Mouse (Mus musculus) duodenum, adult 2 months (tissue): ENCODE measurements around the gene Sun2. TPM values are rescaled to one million over a fixed set of nuclear protein-coding genes. Genes with fewer than 3 reads are reported as not detected.

Source experiments
- polyA plus RNA-seq: library from polyadenylated mRNA; depleted of rRNA; stranded (reverse); fragments of >200 nt; gene quantifications from 2 replicates; pipeline ENCODE4 v1.2.3, GENCODE M21; 2012; ENCODE audit warnings: low replicate concordance; rRNA removed

Gene Sun2
- polyA plus RNA-seq: 18.8 and 19.8 TPM in 2 replicates

DNA sequence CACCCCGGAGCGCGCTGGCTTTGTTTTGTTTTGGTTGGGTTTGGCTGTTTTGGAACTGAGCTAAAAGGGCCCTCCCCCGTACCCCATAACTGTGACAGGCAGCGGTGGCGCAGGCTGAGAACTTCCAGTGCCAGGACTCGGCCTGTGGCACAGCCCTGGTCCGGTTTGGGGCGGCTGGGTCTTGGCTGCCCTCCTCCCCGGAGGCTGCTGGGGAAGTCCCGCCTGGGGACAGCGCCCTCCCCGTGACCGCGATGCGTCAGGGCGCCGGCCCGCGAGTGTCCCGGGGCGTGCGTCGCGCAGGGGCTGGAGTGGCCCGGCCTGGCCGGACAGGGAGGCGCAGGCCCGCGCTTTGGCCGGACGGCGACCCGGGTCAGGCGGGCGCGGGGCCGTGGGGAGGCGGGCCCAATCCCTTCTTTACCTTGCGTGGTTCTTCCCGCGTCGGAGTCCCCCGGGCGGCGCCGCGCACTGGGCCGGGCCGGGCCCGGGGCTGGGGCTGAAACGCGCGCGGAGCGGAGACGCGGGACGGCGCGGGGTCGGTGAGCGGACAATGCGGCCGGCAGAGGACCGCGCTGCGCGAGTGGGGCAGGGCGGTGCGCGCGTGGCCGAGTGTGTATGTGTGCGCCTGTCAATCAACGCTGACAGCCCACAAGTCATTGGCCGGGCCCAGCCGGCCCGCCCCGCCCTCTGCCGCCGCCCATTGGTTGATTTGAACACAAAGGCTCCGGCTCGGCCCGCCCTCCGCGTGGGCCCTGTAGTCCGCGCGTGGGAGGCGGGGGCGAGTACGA, at the start of gene Sun2:
TSS of gene Sun2 (minus strand) at position 616 of the 785 bp plus-strand sequence.

DNA sequence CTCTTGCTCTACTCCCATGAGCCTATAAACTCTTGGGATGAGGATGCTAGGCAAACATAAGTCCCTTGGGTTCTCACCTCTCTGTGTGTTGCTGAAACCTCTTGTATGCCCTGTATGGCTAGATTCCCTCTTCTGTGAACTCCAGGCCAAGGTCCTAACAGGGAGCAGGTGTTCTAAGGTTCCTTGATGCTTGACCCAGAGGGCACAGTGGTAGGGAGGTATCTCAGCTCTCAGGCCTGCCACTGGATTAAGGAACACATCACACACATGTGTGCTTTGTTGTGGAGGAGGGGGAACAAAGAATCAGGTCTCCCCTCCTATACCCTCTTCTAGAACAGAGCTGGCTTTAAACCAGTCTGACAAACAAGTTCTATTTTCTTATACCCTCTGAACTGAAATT, 35.4 kb upstream of the Sun2 start, which contains the start of gene Dnal4:
TSS of gene Dnal4 (minus strand) at position 101 of the 400 bp plus-strand sequence.

DNA sequence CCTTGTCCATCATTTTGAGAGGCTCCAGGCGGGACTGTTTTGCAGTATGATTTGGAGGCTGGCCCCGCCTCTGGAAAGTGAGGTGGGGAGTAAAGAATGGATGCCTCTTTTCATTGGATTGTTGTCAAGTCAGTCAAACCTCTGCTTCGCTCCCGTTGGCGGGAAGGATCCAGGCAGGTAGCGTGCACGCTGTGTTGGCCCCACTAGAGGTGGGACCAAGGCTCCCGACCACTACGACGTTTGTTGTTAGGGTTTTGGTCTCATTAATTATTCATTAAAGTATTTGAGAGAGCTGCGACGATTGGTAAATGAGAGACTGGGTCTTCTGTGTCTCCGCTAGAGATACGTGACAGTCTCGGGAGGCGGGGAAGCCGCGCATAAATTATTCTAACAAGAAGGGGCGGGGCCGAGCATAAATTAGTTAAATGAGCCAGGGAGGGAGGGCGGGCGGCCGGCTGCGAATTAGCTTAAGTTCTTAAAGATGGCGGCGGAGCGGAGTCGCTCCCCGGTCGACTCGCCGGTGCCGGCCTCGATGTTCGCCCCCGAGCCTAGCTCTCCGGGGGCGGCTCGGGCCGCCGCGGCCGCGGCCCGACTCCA, 51.8 kb downstream of the Sun2 start, which contains the start of gene Gtpbp1:
TSS of gene Gtpbp1 (plus strand) at position 420 of the 597 bp plus-strand sequence.

DNA sequence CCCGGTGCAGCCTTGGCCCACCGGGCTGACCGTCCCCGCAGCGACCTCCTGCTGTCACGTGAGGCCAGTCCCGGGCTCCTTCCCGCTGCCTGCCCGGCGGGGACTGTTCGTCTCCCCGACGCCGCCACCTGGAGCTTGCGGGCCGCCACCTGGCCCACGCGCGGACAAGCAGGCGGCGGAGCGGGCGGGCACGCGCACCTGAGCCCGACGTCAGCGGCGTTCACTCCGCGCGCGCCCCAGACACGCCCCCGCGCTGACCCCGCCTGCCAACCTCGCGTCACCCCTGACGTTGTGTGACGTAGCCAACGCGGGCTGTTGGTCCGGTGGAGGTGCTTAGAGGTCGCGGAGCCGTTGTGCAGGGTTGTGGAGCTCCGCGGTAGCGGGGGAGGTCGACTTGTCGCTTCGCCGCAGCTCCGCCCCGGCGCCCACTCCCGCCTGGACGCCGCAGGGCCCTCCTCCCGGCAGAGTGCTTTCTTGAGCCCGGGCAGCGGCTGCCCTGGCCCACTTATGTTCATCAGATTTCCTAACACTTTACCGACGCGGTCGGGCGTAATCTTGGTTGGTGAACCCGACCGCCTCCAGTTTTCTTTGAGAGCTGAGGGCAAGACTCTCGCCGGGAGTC, 54.6 kb downstream of the Sun2 start, which contains the start of gene Josd1:
TSS of gene Josd1 (minus strand) at position 274 of the 622 bp plus-strand sequence.

Other genes starting within 250 kb of the Sun2 start
- gene Kcnj4, start 237.3 kb downstream of the Sun2 start, polyA plus RNA-seq: not detected in 2 replicates
- 12.8 and 13.6 TPM in 2 replicates for gene Kdelr3, start 226.1 kb downstream of the Sun2 start, polyA plus RNA-seq
- gene Ddx17, start 195.8 kb downstream of the Sun2 start, polyA plus RNA-seq: 70.0 and 89.2 TPM in 2 replicates
- gene Dmc1, start 137.4 kb downstream of the Sun2 start, polyA plus RNA-seq: 0.13 TPM in 1 of 2 replicates, not detected in the other
- gene Fam227a, start 83.6 kb downstream of the Sun2 start, polyA plus RNA-seq: 0.08 and 0.22 TPM in 2 replicates
- 7.6 and 9.6 TPM in 2 replicates for gene Cby1, start 83.3 kb downstream of the Sun2 start, polyA plus RNA-seq
- 16.2 and 23.5 TPM in 2 replicates for gene Tomm22, start 71.7 kb downstream of the Sun2 start, polyA plus RNA-seq
- 13.5 and 14.9 TPM in 2 replicates for gene Josd1, start 54.6 kb downstream of the Sun2 start, polyA plus RNA-seq
- gene Gtpbp1, start 51.7 kb downstream of the Sun2 start, polyA plus RNA-seq: 21.2 and 36.3 TPM in 2 replicates
- gene Dnal4, start 35.3 kb upstream of the Sun2 start, polyA plus RNA-seq: 18.0 and 20.8 TPM in 2 replicates
- 1.1 and 1.2 TPM in 2 replicates for gene Nptxr, start 62.2 kb upstream of the Sun2 start, polyA plus RNA-seq
- 0.46 and 2.7 TPM in 2 replicates for gene Npcd, start 91.7 kb upstream of the Sun2 start, polyA plus RNA-seq
- 14.2 and 16.8 TPM in 2 replicates for gene Cbx6, start 92.2 kb upstream of the Sun2 start, polyA plus RNA-seq
- gene Apobec3, start 149.1 kb upstream of the Sun2 start, polyA plus RNA-seq: 7.4 and 10.7 TPM in 2 replicates
- gene Cbx7, start 228.6 kb upstream of the Sun2 start, polyA plus RNA-seq: 14.5 and 21.5 TPM in 2 replicates